Mouse (Mus musculus) limb, embryonic 13.5 days (tissue): ENCODE measurements around the gene Cdipt. TPM values are rescaled to one million over a fixed set of nuclear protein-coding genes. Genes with fewer than 3 reads are reported as not detected.

ENCODE experiments used
- ATAC-seq: fragments of 200-750 bp; cut with Nextera tagmentation; 2 replicates; pipeline ENCODE4 v1.8.0; 2017; ENCODE audit warnings: low read depth, moderate number of reproducible peaks, moderate TSS enrichment; ENCODE audit not compliant: low FRiP score
- H3K27ac ChIP-seq: fragments of 300-500 bp; sonication (generic); 2 replicates; pipeline ENCODE4 v1.5.1; 2015; ENCODE audit warnings: inconsistent platforms, mild to moderate bottlenecking, moderate library complexity
- H3K27me3 ChIP-seq: fragments of 300-500 bp; sonication (generic); 2 replicates; pipeline ENCODE4 v1.6.1; 2015; ENCODE audit warnings: mild to moderate bottlenecking, inconsistent platforms
- H3K36me3 ChIP-seq: fragments of 300-500 bp; sonication (generic); 2 replicates; pipeline ENCODE4 v1.6.1; 2015; ENCODE audit warnings: inconsistent platforms, mild to moderate bottlenecking, moderate library complexity
- H3K4me1 ChIP-seq: fragments of 300-500 bp; sonication (generic); 2 replicates; pipeline ENCODE4 v1.6.1; 2015; ENCODE audit warnings: inconsistent platforms
- H3K4me2 ChIP-seq: fragments of 300-500 bp; sonication (generic); replicated peaks from 2 replicates; pipeline ENCODE4 v1.6.1; 2015; ENCODE audit warnings: inconsistent platforms, mild to moderate bottlenecking, moderate library complexity
- H3K4me3 ChIP-seq: fragments of 300-500 bp; sonication (generic); 2 replicates; pipeline ENCODE4 v1.5.1; 2015; ENCODE audit warnings: moderate library complexity, mild to moderate bottlenecking, inconsistent platforms
- H3K9ac ChIP-seq: fragments of 300-500 bp; sonication (generic); 2 replicates; pipeline ENCODE4 v1.6.1; 2015; ENCODE audit warnings: mild to moderate bottlenecking, inconsistent platforms
- H3K9me3 ChIP-seq: fragments of 300-500 bp; sonication (generic); 2 replicates; pipeline ENCODE4 v1.6.1; 2016; ENCODE audit warnings: inconsistent platforms
- WGBS: fragments of 180-500 bp; shearing (Covaris S2); methylation state at CpG from one replicate; pipeline ENCODE4 v1.1.7; 2015; 5-methylcytosine and 5-hydroxymethylcytosine counted together
- polyA plus RNA-seq: library from polyadenylated mRNA; unstranded; fragments of >200 nt; fragmentation: Nextera tagmentation; extraction: Ambion mirVana; gene quantifications from 2 replicates; pipeline ENCODE4 v1.2.1, GENCODE M21; 2015

Gene Cdipt
- polyA plus RNA-seq, 1 experiment from 2014 or later, result 97.1 TPM

- no peaks in the 10 kb centered on the region for H3K36me3 ChIP-seq
- H3K27ac ChIP-seq, result no peak overlapping the region
- H3K4me1 ChIP-seq, result peaks cover 6% of the 10 kb centered on the region; the same call in 1 of the 2 replicates
- H3K27me3 ChIP-seq, result no peaks in the 10 kb centered on the region
- no peak overlapping the region for H3K9ac ChIP-seq
- no peak for ATAC-seq
- no peak overlapping the region for H3K4me2 ChIP-seq
- WGBS, result 88% methylated on average over 5 of the region's 5 CpGs
- no peak overlapping the region for H3K4me3 ChIP-seq
- H3K9me3 ChIP-seq, result no peaks in the 10 kb centered on the region
These were observed 27.9 kb downstream of the Cdipt start for GRCm38 (mm10) chr7:127003620-127004019.

- Histone ChIP-seq H3K4me2 (no peak overlapping the region), H3K4me1 (peaks cover 6% of the 10 kb centered on the region; the same call in 1 of the 2 replicates), H3K9ac (no peak overlapping the region), H3K36me3 (no peaks in the 10 kb centered on the region), H3K9me3 (no peaks in the 10 kb centered on the region), H3K4me3 (no peak overlapping the region), H3K27me3 (no peaks in the 10 kb centered on the region), H3K27ac (no peak overlapping the region)
- no peak for ATAC-seq
- WGBS, result 82% methylated on average over 4 of the region's 4 CpGs
These were observed 28.6 kb downstream of the Cdipt start for GRCm38 (mm10) chr7:127004122-127004875.

- 86% methylated on average over 6 of the region's 6 CpGs for WGBS
- Histone ChIP-seq H3K27me3 (no peaks in the 10 kb centered on the region), H3K9ac (no peak overlapping the region), H3K4me1 (peaks cover 6% of the 10 kb centered on the region; the same call in 1 of the 2 replicates), H3K4me3 (no peak overlapping the region), H3K36me3 (peaks cover 10% of the 10 kb centered on the region; the same call in 1 of the 2 replicates), H3K9me3 (no peaks in the 10 kb centered on the region), H3K4me2 (no peak overlapping the region), H3K27ac (no peak overlapping the region)
- ATAC-seq, result no peak
These were observed 31.8 kb downstream of the Cdipt start for GRCm38 (mm10) chr7:127007313-127008024.

DNA sequence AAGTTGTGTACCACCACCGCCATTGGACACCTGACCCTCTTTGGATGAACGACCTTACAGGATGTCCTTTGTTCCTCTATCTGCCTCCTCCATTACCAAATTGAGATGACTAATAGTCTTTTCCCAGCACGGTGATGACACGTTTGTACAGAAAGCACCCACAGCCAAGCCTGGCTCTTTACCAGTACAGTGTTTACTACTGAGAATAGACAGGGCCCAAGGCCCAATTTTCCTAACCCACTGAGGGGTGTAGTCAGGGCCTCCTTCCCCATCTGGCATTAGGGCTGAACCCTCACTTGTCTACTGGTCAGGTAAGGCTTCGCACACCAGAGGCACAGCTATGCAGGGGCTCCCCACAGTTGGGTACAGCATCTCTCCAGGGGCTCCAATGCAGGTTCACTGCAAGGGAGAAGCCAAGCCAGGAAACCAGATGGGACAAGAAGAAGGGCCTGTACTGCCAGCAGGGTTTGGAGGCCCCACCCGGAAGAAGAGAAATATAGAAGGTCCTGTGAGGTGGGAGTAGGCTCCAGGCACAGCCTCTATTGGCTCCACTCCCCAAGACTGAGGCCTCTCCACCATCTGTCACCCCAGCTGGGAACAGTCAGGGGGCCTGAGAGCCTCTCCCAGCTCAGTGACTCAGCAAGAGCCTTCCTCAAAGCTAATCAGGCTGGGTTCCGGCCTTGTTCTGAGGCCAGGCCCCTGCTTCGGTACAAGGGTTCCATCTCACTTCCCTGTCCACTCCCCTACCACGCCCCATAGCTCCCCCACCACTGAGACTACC is 32.7 kb downstream of the Cdipt start:
- H3K4me3 ChIP-seq, result no peak overlapping the region
- H3K27me3 ChIP-seq, result no peaks in the 10 kb centered on the region
- H3K9ac ChIP-seq, result peak overlapping the region; percentile 39; the same call in 1 of the 2 replicates
- ATAC-seq, result no peak
- WGBS, result 67% methylated on average over 9 of the region's 9 CpGs
- peaks cover 6% of the 10 kb centered on the region; the same call in 1 of the 2 replicates for H3K4me1 ChIP-seq
- no peak overlapping the region for H3K4me2 ChIP-seq
- no peaks in the 10 kb centered on the region for H3K9me3 ChIP-seq
- H3K36me3 ChIP-seq, result peaks cover 19% of the 10 kb centered on the region
- no peak overlapping the region for H3K27ac ChIP-seq

DNA sequence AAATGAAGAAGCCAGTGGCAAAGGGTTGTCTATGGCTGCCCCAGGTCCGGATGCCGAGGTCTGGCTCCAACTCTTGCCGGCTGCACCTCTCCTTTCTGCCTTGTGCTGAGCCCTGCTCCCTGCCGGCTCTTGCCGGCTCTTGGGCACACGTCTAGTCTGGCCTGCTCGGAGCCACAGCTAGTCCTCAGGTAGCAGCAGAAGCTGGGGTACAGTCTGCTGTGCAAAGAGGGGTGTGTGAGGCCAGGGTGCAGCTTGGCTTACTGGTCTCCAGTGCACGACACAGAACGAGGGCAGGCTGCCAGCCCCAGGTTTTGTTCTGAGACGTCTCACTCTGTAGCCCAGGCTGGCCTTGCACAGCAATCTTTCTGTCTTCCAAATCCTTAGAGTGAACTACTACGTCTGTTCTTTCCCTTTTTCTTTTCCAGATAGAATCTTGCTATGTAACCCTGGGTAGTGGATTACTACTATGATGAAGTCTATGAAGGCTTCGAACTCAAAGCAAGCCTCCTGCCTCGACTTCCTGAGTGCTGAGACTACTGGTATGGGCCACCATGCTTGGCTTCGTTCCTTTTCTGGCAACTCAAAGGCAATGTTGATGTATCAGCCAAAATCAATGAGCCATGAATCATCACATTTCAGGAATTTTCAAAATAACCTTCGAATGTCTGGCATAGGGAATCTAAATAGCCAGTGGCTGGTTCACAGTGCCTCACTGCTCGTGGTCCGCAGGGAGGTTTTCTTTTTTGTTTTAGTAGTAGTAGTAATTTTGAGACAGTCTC is 33.8 kb downstream of the Cdipt start:
- Histone ChIP-seq H3K27me3 (no peaks in the 10 kb centered on the region), H3K4me3 (no peak overlapping the region), H3K9me3 (no peaks in the 10 kb centered on the region), H3K4me1 (peaks cover 11% of the 10 kb centered on the region), H3K9ac (no peak overlapping the region), H3K4me2 (no peak overlapping the region), H3K27ac (no peak overlapping the region), H3K36me3 (peaks cover 30% of the 10 kb centered on the region)
- no peak for ATAC-seq
- WGBS, result 83% methylated on average over 17 of the region's 17 CpGs

GRCm38 (mm10) chr7:127011051-127011450 is 35.3 kb downstream of the Cdipt start:
- H3K27ac ChIP-seq, result no peak overlapping the region
- WGBS, result 89% methylated on average over 2 of the region's 2 CpGs
- no peak overlapping the region for H3K4me2 ChIP-seq
- H3K4me3 ChIP-seq, result no peak overlapping the region
- no peak overlapping the region for H3K9ac ChIP-seq
- no peaks in the 10 kb centered on the region for H3K9me3 ChIP-seq
- H3K36me3 ChIP-seq, result peaks cover 45% of the 10 kb centered on the region
- H3K27me3 ChIP-seq, result no peaks in the 10 kb centered on the region
- H3K4me1 ChIP-seq, result peaks cover 24% of the 10 kb centered on the region
- no peak for ATAC-seq

- H3K4me2 ChIP-seq, result no peak overlapping the region
- 81% methylated on average over 2 of the region's 2 CpGs for WGBS
- H3K9me3 ChIP-seq, result no peaks in the 10 kb centered on the region
- H3K36me3 ChIP-seq, result peaks cover 45% of the 10 kb centered on the region
- H3K27ac ChIP-seq, result no peak overlapping the region
- no peaks in the 10 kb centered on the region for H3K27me3 ChIP-seq
- H3K4me3 ChIP-seq, result no peak overlapping the region
- no peak for ATAC-seq
- H3K9ac ChIP-seq, result no peak overlapping the region
- H3K4me1 ChIP-seq, result peaks cover 23% of the 10 kb centered on the region
These were observed 36.0 kb downstream of the Cdipt start for GRCm38 (mm10) chr7:127011717-127012116.

- Histone ChIP-seq H3K36me3 (peaks cover 45% of the 10 kb centered on the region), H3K4me1 (peaks cover 23% of the 10 kb centered on the region), H3K4me3 (no peak overlapping the region), H3K4me2 (no peak overlapping the region), H3K27me3 (no peaks in the 10 kb centered on the region), H3K27ac (no peak overlapping the region), H3K9ac (no peak overlapping the region), H3K9me3 (no peaks in the 10 kb centered on the region)
- no peak for ATAC-seq
- WGBS, result 88% methylated on average over 6 of the region's 6 CpGs
These were observed 36.7 kb downstream of the Cdipt start for GRCm38 (mm10) chr7:127012374-127012773.

- Histone ChIP-seq H3K4me3 (no peak overlapping the region), H3K9me3 (no peaks in the 10 kb centered on the region), H3K9ac (0 out of 2 replicates have a peak overlapping the region, but pooled peaks have one; percentile 13), H3K4me2 (no peak overlapping the region), H3K27ac (no peak overlapping the region), H3K27me3 (no peaks in the 10 kb centered on the region), H3K4me1 (peaks cover 27% of the 10 kb centered on the region), H3K36me3 (peaks cover 45% of the 10 kb centered on the region)
- WGBS, result 96% methylated on average over 10 of the region's 10 CpGs
- no peak for ATAC-seq
These were observed 37.1 kb downstream of the Cdipt start for GRCm38 (mm10) chr7:127012845-127013244.

DNA sequence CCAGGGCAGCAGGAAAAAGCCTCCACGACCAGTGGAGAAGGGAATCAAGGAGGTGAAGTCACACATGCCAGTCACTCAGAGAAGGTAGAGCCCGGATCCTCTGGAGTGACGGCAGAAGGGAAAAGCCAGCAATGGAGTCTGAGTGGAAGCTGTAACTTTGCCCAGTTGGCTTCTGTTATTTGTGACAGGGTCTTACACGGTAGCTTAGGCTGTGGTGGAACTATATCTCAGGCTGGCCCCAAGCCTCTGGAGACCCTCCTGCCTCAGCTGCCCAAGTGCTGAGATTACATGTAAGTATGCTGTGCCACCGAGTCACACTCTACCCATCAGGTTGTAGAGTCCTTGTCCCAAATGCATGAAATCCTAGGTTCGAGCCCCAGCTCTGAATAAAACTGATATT is 37.7 kb downstream of the Cdipt start:
- Histone ChIP-seq H3K27ac (no peak overlapping the region), H3K4me2 (no peak overlapping the region), H3K9me3 (no peaks in the 10 kb centered on the region), H3K9ac (0 out of 2 replicates have a peak overlapping the region, but pooled peaks have one; percentile 2), H3K27me3 (no peaks in the 10 kb centered on the region), H3K4me1 (peaks cover 32% of the 10 kb centered on the region), H3K4me3 (no peak overlapping the region), H3K36me3 (peaks cover 45% of the 10 kb centered on the region)
- 92% methylated on average over 6 of the region's 6 CpGs for WGBS
- no peak for ATAC-seq

DNA sequence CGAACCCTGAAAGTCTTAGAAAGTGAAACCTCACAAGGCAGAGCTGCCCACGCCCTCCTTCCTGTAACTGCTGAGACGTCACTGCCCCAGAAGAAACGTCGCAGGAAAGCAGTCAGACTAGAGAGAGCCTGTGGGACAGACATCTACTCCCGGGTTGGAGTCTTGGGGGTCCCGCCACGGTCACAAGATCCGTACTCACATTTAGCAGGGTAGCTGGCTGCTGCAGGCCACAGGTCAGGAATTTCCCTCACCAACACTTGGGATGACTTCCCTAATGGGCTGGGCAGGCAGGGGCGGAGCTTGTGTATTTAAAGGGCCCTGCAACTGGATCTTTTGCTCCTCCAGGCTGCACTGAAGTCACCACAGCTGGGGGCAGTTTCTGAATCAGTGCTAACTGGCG is 38.6 kb downstream of the Cdipt start, which contains the start of gene Mvp:
Gene Mvp, minus strand, starts transcription at position 302 of the 400 bp plus-strand sequence.
- peak within 1 kb of the TSS; percentile 86 for H3K9ac ChIP-seq
- ATAC-seq, result no peak
- peak within 1 kb of the TSS; percentile 98 for H3K4me2 ChIP-seq
- peaks cover 42% of the 10 kb centered on the region for H3K4me1 ChIP-seq
- H3K9me3 ChIP-seq, result no peaks in the 10 kb centered on the region
- 47% methylated on average over 11 of the region's 11 CpGs for WGBS
- peaks cover 45% of the 10 kb centered on the region for H3K36me3 ChIP-seq
- no peaks in the 10 kb centered on the region for H3K27me3 ChIP-seq
- H3K27ac ChIP-seq, result no peak within 1 kb of the TSS
- H3K4me3 ChIP-seq, result peak within 1 kb of the TSS; percentile 80
